Mouse (Mus musculus) left cerebral cortex, adult 18-20 months (tissue): ENCODE data around the gene Serpina3m. TPM values are rescaled to one million over a fixed set of nuclear protein-coding genes. Genes with fewer than 3 reads are reported as not detected.

Experiments
- total RNA-seq, 2 experiments: library from RNA; stranded (reverse); gene quantifications; 2 replicates each; pipeline ENCODE4 v1.2.3; 2021

Serpina3m gene
- total RNA-seq, 2 experiments from 2014 or later, result 0.21 TPM; not detected in 1

Other genes starting within 250 kb of the Serpina3m start
- gene Serpina5, start 237.4 kb upstream of the Serpina3m start, total RNA-seq, result not detected
- gene Serpina3a, start 225.8 kb upstream of the Serpina3m start, total RNA-seq, result not detected
- gene Serpina3b, start 210.5 kb upstream of the Serpina3m start, total RNA-seq, result not detected
- gene Serpina3c, start 184.6 kb upstream of the Serpina3m start, total RNA-seq, result not detected
- gene Serpina3f, start 123.9 kb upstream of the Serpina3m start, total RNA-seq, result not detected
- gene Serpina3g, start 102.2 kb upstream of the Serpina3m start, total RNA-seq, result under 1 TPM in 1 of 2 experiments, not detected in 1; 0.44 TPM
- not detected for gene Serpina3i, start 75.4 kb upstream of the Serpina3m start, total RNA-seq
- gene Serpina3j, start 23.9 kb upstream of the Serpina3m start, total RNA-seq, result not detected
- not detected for gene Serpina3k, start within 50 bp of the Serpina3m start, total RNA-seq
- gene Serpina3n, start 68.2 kb downstream of the Serpina3m start, total RNA-seq, result 10 to 100 TPM; 13.4 to 20.2 TPM
- not detected for gene Gsc, start 134.8 kb downstream of the Serpina3m start, total RNA-seq